Comparison of ENCODE assay signal across 20 mouse cellular contexts in the genomic region with DNA sequence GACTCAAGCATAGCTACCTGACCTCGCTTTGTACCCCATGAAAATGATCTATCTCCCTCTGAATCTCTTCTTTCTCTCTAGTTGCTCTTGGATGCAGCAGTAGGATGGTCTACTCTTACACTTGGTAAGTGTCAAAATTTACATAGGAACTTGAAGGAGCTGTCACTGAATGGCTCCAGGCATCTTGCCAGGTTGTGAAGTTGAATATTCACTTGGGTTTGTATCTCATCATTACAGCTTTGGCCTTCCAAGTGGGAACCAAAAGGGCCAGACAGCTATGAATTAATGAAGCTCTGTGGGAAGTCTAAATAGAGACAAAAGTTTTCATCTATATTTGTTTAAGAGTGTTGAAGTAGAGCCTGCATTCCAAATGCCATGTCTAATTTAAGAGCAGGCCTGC.
A peak's percentile ranks its signal among the peaks of the same experiment; 100 is the strongest.
DNase-seq lines count a peak whose midpoint lies in the region; ATAC-seq lines count a peak whose summit lies in the region.
"Had no signal": no experiment of that assay in that cellular context is flagged by ENCODE, and none has a peak within 500 bp of the region (broad histone marks: within the 10 kb centered on the region; RNA-seq: fewer than 3 reads in every experiment).

No protein-coding gene starts in this region.

- 67% methylated on average over 1 of the region's 1 CpGs for WGBS in heart, embryonic 15.5 days

- H3K4me1 ChIP-seq in heart, embryonic 15.5 days (replicated peaks), result peaks cover 4% of the 10 kb centered on the region; the same call in 1 of the 2 replicates
- H3K4me1 ChIP-seq: hindbrain, embryonic 15.5 days; limb, embryonic 10.5 days had no signal

- no peak; the same call in 1 of the 2 replicates for ATAC-seq in heart, embryonic 15.5 days (replicated peaks; ENCODE audit: insufficient number of reproducible peaks, insufficient read depth, low FRiP score, low read depth)
- ATAC-seq: CD4-positive, CD25-positive, alpha-beta regulatory T cell, adult 4 months; forebrain, embryonic 15.5 days; midbrain, embryonic 16.5 days had no signal

- H3K9me3 ChIP-seq in heart, embryonic 15.5 days (replicated peaks), result no peaks in the 10 kb centered on the region
- H3K9me3 ChIP-seq: forebrain, embryonic 15.5 days; G1E; hindbrain, embryonic 15.5 days; limb, embryonic 10.5 days had no signal

- no peaks in the 10 kb centered on the region for H3K36me3 ChIP-seq in heart, embryonic 15.5 days
- H3K36me3 ChIP-seq: forebrain, embryonic 15.5 days; G1E; hindbrain, embryonic 15.5 days; limb, embryonic 10.5 days had no signal

- H3K9ac ChIP-seq in heart, embryonic 15.5 days, result no peak overlapping the region
- H3K9ac ChIP-seq: forebrain, embryonic 15.5 days; hindbrain, embryonic 15.5 days had no signal

- H3K4me2 ChIP-seq in heart, embryonic 15.5 days, result no peak overlapping the region
- H3K4me2 ChIP-seq: forebrain, embryonic 15.5 days; hindbrain, embryonic 15.5 days; liver, embryonic 11.5 days had no signal

- DNase-seq in heart, postnatal 25 days (ENCODE audit: low spot score), result no peak
- peak; percentile 7 for DNase-seq in kidney, postnatal 10 days
- DNase-seq in kidney, postnatal 14 days, result no peak
- peak; percentile 0 for DNase-seq in right cerebral cortex, adult 18-20 months
- no peak for DNase-seq in right cerebral cortex, postnatal 25 days
- DNase-seq in adrenal gland, adult 18-20 months (ENCODE audit: low spot score in 2 of 2), result no peak
- DNase-seq: cerebellum, postnatal 25 days; heart, adult 2 months; kidney, adult 18-20 months; lung, adult 2 months; thymus, postnatal 4 days had no signal

- intact Hi-C loops in heart, postnatal 25 days (cut with DNase I), result no loop called here

- no peaks in the 10 kb centered on the region for H3K27me3 ChIP-seq in heart, embryonic 15.5 days
- H3K27me3 ChIP-seq: forebrain, embryonic 15.5 days; hindbrain, embryonic 15.5 days had no signal

- H3K4me3 ChIP-seq in heart, embryonic 15.5 days, result no peak overlapping the region
- H3K4me3 ChIP-seq: forebrain, embryonic 15.5 days; heart, adult 2 months; hindbrain, embryonic 15.5 days; limb, embryonic 10.5 days had no signal

- peak overlapping the region; percentile 62 for H3K27ac ChIP-seq in heart, embryonic 15.5 days
- H3K27ac ChIP-seq: forebrain, embryonic 15.5 days; heart, adult 2 months; hindbrain, embryonic 15.5 days; limb, embryonic 10.5 days; macrophage had no signal

Comparison
In these comparisons a context has a peak if more than half of its experiments do, and no peak if none do; other contexts are left out.
1. DNase-seq: peak in kidney, postnatal 10 days (single experiment) and right cerebral cortex, adult 18-20 months (single experiment); none in heart, postnatal 25 days (single experiment), kidney, postnatal 14 days (single experiment), right cerebral cortex, postnatal 25 days (single experiment) and adrenal gland, adult 18-20 months (0 of 2).